Mouse (Mus musculus) forebrain, embryonic 16.5 days (tissue): Measurements from ENCODE around the gene Cdk9. TPM values are rescaled to one million over a fixed set of nuclear protein-coding genes. Genes with fewer than 3 reads are reported as not detected.

Source experiments
- ATAC-seq: fragments of 200-750 bp; cut with Nextera tagmentation; 2 replicates; pipeline ENCODE4 v1.8.0; 2017; ENCODE audit warnings: mild to moderate bottlenecking, moderate library complexity
- H3K27ac ChIP-seq: fragments of 300-500 bp; sonication (generic); 2 replicates; pipeline ENCODE4 v1.5.1; 2014; ENCODE audit warnings: low read length, control low read depth
- H3K27me3 ChIP-seq: fragments of 300-500 bp; sonication (generic); replicated peaks from 2 replicates; pipeline ENCODE4 v1.6.1; 2014; ENCODE audit warnings: low read length; ENCODE audit not compliant: control insufficient read depth, insufficient read depth
- H3K36me3 ChIP-seq: fragments of 300-500 bp; sonication (generic); 2 replicates; pipeline ENCODE4 v1.6.1; 2014; ENCODE audit not compliant: control insufficient read depth, insufficient read depth
- H3K4me1 ChIP-seq: fragments of 300-500 bp; sonication (generic); replicated peaks from 2 replicates; pipeline ENCODE4 v1.6.1; 2014; ENCODE audit warnings: low read length; ENCODE audit not compliant: control insufficient read depth, insufficient read depth
- H3K4me2 ChIP-seq: fragments of 300-500 bp; sonication (generic); 2 replicates; pipeline ENCODE4 v1.6.1; 2014; ENCODE audit warnings: mild to moderate bottlenecking, low read length, control low read depth
- H3K4me3 ChIP-seq: fragments of 300-500 bp; sonication (generic); replicated peaks from 2 replicates; pipeline ENCODE4 v1.5.1; 2014; ENCODE audit warnings: mild to moderate bottlenecking, low read length, control low read depth
- H3K9ac ChIP-seq: fragments of 300-500 bp; sonication (generic); replicated peaks from 2 replicates; pipeline ENCODE4 v1.6.1; 2014; ENCODE audit warnings: low read depth, low read length, control low read depth
- H3K9me3 ChIP-seq: fragments of 300-500 bp; sonication (generic); 2 replicates; pipeline ENCODE4 v1.6.1; 2016; ENCODE audit warnings: low read length; ENCODE audit not compliant: control insufficient read depth
- WGBS: fragments of 180-500 bp; shearing (Covaris S2); extraction: QIAGEN DNeasy Blood & Tissue Kit; methylation state at CpG from one replicate; pipeline ENCODE4 v1.1.7; 2014; 5-methylcytosine and 5-hydroxymethylcytosine counted together
- polyA plus RNA-seq: library from polyadenylated mRNA; unstranded; fragments of >200 nt; fragmentation: Nextera tagmentation; extraction: Ambion mirVana; gene quantifications from 2 replicates; pipeline ENCODE4 v1.2.1, GENCODE M21; 2015

The Cdk9 gene
- polyA plus RNA-seq, 1 experiment from 2014 or later: 85.0 TPM

DNA sequence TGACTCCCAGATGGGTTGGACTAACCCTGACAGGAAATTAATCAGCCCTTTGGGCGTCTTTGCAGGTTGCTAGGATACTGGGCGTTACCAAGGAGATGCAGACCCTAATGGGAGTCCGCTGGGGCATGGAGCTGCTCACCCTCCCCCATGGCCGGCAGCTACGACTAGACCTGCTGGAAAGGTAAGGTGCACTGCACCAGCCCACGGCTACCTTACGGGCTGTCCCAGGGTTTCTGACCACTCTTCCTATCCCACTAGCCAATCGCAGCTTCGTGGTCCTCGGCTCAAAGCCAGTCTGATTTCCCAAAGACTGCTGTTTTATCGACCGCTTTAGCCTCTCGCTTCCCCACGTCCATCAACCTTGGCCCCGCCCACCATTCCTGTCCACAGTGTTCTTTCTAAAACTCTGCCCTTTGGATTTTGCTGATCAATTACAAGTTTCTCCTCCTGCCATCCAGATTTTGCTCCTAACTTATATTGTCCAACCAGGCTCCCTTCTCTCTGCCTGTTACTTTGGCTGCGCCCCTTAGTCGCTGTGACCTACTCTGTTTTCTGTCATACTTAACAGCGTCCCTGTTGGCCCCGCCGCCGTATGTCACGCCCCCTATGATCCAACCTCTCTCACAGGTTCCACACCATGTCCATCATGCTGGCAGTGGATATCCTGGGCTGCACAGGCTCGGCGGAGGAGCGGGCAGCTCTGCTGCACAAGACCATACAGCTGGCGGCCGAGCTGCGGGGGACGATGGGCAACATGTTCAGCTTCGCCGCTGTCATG lies 38.2 kb upstream of the Cdk9 start:
- Histone ChIP-seq H3K27me3 (no peaks in the 10 kb centered on the region), H3K9me3 (no peaks in the 10 kb centered on the region), H3K27ac (no peak overlapping the region; the same call in 1 of the 2 replicates), H3K9ac (peak overlapping the region; percentile 30; the same call in 1 of the 2 replicates), H3K4me2 (peak overlapping the region; percentile 48), H3K4me1 (peaks cover 8% of the 10 kb centered on the region), H3K4me3 (peak overlapping the region; percentile 18), H3K36me3 (peaks cover 18% of the 10 kb centered on the region; the same call in 1 of the 2 replicates)
- 4% methylated on average over 31 of the region's 31 CpGs for WGBS
- peak; percentile 71 for ATAC-seq

DNA sequence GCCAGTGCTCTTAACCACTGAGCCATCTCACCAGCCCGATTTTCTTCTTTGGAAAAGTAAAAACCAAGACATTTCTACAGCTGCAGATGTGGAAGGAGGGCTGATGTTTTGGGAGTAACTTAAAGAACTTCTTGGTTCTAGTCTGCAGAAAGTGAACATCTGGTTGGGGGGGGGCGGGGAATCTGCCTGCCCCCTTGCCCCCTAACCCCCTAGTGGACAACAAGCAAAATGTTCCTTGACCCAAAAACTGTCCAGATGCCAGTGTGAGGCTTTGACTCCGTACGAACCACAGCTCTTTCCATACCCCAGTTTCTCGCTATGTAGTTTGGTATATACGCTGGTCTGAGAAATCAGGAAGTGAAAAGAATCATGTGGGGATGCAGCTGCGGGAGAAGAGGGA lies 37.3 kb upstream of the Cdk9 start:
- no peak for ATAC-seq
- Histone ChIP-seq H3K4me2 (no peak overlapping the region), H3K27me3 (no peaks in the 10 kb centered on the region), H3K9me3 (no peaks in the 10 kb centered on the region), H3K36me3 (peaks cover 21% of the 10 kb centered on the region; the same call in 1 of the 2 replicates), H3K27ac (no peak overlapping the region), H3K9ac (no peak overlapping the region), H3K4me1 (peaks cover 8% of the 10 kb centered on the region), H3K4me3 (no peak overlapping the region)
- 72% methylated on average over 7 of the region's 7 CpGs for WGBS

DNA sequence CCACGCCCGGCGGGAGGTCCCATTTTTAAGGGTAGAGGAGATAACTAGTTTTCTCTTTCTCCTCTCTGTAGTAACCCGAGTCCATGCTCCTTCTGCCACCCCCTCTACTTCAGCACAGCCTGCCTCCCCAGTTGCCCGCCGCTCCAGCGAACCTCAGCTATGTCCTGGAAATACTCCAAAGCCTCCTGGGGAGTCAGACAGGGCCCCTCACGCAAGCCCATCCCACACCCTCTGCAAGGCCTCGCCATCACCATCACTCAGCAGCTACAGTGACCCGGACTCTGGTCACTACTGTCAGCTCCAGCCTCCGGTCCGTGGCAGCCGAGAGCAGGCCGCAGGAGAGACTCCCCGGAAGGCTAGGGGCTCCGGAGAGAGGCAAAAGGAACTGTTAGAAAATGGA lies 36.2 kb upstream of the Cdk9 start:
- H3K27me3 ChIP-seq: no peaks in the 10 kb centered on the region
- no peak for ATAC-seq
- peaks cover 8% of the 10 kb centered on the region for H3K4me1 ChIP-seq
- no peak overlapping the region for H3K4me2 ChIP-seq
- no peaks in the 10 kb centered on the region for H3K9me3 ChIP-seq
- H3K36me3 ChIP-seq: peaks cover 15% of the 10 kb centered on the region; the same call in 1 of the 2 replicates
- H3K9ac ChIP-seq: no peak overlapping the region
- WGBS: 89% methylated on average over 16 of the region's 16 CpGs
- no peak overlapping the region for H3K4me3 ChIP-seq
- no peak overlapping the region for H3K27ac ChIP-seq

DNA sequence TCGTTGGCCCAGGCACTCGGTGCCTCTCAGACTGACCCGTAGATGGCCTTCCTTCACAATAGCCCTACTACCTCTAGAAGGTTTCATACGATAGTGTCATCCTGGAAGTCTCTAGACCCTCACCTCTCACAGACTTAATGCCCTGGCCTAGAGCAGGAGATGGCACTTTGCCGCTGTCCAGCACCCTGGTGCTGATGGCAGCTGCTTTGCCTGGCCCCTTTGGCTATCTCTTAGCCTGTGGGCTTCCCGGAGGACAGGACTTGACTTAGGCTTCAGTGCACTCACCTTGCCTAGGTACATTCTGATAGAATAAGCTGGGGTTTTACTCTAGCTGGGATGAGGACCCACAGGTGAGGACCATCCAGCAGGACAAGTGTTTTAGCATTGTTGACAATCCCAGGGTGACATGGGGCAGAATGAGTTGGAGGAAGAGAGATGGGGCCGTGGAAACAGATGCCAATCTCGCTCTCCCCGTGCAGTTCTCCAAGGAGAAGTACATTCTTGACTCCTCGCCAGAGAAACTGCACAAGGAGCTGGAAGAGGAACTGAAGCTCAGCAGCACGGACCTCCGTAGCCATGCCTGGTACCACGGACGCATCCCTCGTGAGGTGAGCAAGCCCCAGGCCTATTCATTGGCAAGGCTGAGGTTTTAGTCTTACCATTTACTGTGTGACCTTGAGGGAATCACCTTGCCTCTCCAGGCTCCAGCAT lies 31.6 kb upstream of the Cdk9 start:
- H3K27me3 ChIP-seq: no peaks in the 10 kb centered on the region
- WGBS: 77% methylated on average over 15 of the region's 15 CpGs
- H3K27ac ChIP-seq: no peak overlapping the region
- peaks cover 8% of the 10 kb centered on the region; the same call in 1 of the 2 replicates for H3K36me3 ChIP-seq
- no peak overlapping the region for H3K4me3 ChIP-seq
- H3K4me2 ChIP-seq: no peak overlapping the region
- no peak for ATAC-seq
- no peaks in the 10 kb centered on the region for H3K9me3 ChIP-seq
- peaks cover 22% of the 10 kb centered on the region for H3K4me1 ChIP-seq
- H3K9ac ChIP-seq: no peak overlapping the region

DNA sequence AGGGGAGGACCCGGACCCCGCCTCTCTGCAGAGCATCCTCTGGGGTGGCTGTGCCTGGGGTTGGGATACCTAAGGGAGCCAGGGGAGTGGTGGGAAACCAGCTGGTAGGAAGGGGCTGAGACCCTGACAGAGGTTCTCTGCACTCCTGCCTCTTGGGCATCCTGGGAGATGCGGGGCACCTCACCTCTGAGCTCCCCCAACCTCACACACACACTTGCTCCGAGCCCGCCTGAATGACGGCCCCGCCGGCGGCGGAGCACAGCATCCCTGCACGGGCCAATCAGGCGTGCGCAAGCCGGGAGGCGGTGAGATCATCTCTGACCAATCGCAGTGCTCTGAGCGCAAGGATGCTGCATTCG lies 29.3 kb upstream of the Cdk9 start:
- Histone ChIP-seq H3K27me3 (no peaks in the 10 kb centered on the region), H3K4me3 (peak overlapping the region; percentile 84), H3K27ac (peak overlapping the region; percentile 86), H3K9ac (peak overlapping the region; percentile 87), H3K36me3 (peaks cover 6% of the 10 kb centered on the region; the same call in 1 of the 2 replicates), H3K9me3 (no peaks in the 10 kb centered on the region), H3K4me2 (peak overlapping the region; percentile 85), H3K4me1 (peaks cover 22% of the 10 kb centered on the region)
- whole genome bisulfite sequencing: 4% methylated on average over 17 of the region's 18 CpGs
- peak; percentile 95 for ATAC-seq

DNA sequence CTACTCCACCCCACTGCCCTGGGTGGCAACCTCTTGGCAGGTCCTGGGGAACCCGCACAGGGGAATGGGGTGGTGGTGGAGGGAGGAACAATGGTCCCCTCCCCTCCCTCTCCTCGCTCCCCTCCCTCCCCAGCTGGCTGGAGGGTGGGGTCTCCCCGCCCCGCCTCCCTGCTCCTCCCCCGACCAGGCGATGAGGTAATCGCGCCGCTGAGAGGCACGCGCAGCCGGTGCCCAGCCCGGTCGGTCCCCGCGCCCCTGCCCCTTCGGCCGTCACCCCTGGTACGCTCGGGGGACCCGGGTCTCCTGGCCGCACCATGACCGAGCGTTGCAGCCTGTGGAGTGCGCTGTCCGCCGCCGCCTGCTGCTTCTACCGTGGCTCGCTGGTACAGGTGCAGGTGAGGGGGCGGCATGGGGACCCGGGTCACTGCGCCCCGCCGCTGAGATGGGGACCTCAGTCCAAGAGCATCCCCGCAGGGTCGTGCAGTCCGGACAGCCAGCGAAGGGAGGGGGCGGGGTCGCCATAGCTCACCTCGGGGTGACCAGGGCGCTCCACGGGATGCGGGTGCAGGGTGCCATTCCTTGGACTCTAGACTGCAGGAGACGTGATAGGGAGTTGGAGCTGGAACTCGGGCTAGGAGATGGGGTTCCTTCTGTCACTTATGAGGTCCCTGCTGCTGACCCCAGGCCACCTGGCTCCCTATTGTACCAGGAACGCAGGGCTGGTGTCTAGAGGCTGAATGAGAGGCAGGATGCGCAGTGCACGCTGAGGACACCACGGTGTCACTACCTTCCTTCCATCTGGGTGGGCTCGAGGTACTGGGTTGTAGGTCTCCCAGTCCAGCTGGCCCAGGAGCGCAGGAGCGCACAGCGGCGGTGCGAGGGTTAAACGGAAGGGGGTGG lies 28.6 kb upstream of the Cdk9 start:
- Histone ChIP-seq H3K27me3 (no peaks in the 10 kb centered on the region), H3K9me3 (no peaks in the 10 kb centered on the region), H3K36me3 (peaks cover 3% of the 10 kb centered on the region; the same call in 1 of the 2 replicates), H3K9ac (peak overlapping the region; percentile 87), H3K4me3 (peak overlapping the region; percentile 84), H3K27ac (peak overlapping the region; percentile 86), H3K4me1 (peaks cover 22% of the 10 kb centered on the region), H3K4me2 (peak overlapping the region; percentile 85)
- WGBS: under 1% methylated on average over 50 of the region's 58 CpGs
- peak; percentile 56 for ATAC-seq

DNA sequence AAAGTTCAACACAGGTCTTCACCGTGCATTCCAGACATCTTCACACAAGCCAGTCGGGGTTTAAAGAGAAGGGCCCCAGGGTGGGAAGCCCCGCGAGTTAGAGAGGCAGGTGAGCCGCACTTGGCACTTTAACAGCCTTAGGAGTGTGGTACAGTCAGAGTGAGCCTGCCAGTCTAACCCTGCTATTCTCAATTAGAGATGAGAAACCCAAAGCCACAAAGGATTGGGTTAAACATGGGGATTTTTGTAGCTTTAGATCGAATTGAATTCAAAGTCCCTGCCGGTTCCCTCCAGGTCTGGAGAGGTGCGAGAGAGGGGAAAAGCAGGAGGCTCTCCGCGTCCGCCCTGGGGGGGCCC lies 28.0 kb upstream of the Cdk9 start, which contains the start of gene 6330409D20Rik:
TSS of gene 6330409D20Rik (minus strand) at position 101 of the 357 bp plus-strand sequence.
- 5% methylated on average over 11 of the region's 11 CpGs for WGBS
- ATAC-seq: 0 out of 2 replicates have a peak, but pooled peaks have one; percentile 1
- Histone ChIP-seq H3K4me1 (peaks cover 22% of the 10 kb centered on the region), H3K27me3 (no peaks in the 10 kb centered on the region), H3K27ac (peak within 1 kb of the TSS; percentile 86), H3K9me3 (no peaks in the 10 kb centered on the region), H3K4me2 (peak within 1 kb of the TSS; percentile 85), H3K36me3 (peaks cover under 1% of the 10 kb centered on the region; the same call in 1 of the 2 replicates), H3K9ac (peak within 1 kb of the TSS; percentile 87), H3K4me3 (peak within 1 kb of the TSS; percentile 84)

DNA sequence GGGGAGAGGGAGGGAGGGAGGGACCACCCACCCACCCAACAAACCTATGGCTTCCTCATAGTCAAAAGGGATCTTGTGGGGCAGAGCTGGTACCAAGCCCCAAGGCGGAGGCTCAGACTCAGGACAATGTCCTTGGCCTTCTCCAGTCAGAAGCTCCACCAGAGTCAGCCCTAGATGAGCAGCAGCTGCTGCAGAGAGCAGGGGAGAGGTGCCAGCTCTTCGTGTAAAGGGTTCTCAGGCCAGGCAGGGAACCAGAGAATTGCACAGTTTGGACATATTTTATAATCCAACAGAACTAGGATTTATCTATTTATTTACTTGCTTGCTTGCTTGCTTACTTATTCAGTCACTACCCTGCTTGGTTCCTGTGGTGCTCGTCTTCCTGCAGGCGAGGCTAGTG lies 26.4 kb upstream of the Cdk9 start:
- Histone ChIP-seq H3K9ac (no peak overlapping the region), H3K4me3 (no peak overlapping the region), H3K27me3 (no peaks in the 10 kb centered on the region), H3K27ac (no peak overlapping the region), H3K4me2 (no peak overlapping the region), H3K4me1 (peaks cover 22% of the 10 kb centered on the region), H3K36me3 (no peaks in the 10 kb centered on the region), H3K9me3 (no peaks in the 10 kb centered on the region)
- no peak for ATAC-seq
- 71% methylated on average over 4 of the region's 4 CpGs for WGBS
